Mouse (Mus musculus): ENCODE measurements around the gene Nphp4.
A peak's percentile ranks its signal among the peaks of the same experiment; 100 is the strongest.
"Not testable (repeated sequence)": the region's sequence is repeated elsewhere in the genome, so short reads cannot be mapped to it uniquely, and the experiment has no call there.

Gene Nphp4

DNA sequence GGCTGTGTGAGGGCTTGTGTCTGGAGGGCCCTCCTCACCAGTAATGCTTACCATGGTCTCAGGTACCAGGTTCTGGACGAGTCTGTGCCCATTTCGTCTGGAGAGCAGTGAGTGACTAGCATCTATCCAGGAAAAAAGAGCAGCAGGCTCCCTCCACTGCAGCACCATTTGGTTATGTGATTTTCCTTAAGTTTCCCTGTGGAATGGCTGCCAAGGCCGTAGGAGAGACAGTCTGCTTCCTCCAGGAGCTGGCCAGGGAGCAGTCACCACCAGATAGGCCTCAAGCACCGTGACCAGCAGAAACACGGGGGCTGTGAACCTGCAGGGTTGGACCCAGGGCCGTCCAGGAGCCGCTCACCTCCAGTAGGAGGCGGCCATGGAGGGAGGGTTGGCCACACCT, 3.9 kb downstream of the Nphp4 start:
- DNase-seq: no peak

DNA sequence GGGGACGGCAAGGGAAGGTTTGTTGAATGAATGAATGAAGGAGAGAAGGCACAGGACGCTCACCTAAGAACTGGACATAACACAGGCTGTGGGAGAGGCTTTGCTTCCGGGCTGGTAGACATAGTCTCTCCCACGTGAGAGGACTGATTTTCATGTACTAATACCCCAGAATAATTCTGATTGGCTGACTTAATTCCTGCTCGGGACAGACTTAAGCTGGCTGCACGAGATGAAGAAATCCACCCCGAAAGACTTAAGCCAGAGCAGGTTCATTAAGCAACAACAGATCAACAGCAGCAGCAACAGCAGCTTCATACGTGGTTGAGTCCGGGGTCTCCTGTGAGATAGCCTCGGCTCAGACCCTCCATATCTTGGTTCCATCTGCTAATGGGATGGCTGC, 11.5 kb downstream of the Nphp4 start:
- DNase-seq: no peak

DNA sequence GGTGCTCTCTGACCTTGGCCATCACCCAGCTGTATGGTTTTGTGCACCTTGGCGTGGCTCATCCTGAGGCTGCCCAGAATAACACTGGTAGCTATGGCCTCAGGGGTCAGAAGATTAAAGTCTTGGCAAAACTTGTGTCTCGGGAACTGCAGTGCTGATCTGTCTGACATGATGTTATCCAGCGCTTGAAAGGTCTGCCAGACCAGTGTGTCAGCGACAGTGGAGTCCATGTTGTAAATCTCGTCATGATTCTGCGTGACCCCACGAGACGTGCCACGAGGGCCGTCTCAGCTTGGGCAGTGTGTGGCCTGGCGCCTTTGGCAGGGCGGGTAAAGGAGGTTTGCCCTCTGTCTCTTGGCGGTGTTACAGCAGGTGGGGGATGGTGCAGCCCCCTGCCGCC, 13.8 kb downstream of the Nphp4 start:
- DNase-seq: peak; percentile 22

DNA sequence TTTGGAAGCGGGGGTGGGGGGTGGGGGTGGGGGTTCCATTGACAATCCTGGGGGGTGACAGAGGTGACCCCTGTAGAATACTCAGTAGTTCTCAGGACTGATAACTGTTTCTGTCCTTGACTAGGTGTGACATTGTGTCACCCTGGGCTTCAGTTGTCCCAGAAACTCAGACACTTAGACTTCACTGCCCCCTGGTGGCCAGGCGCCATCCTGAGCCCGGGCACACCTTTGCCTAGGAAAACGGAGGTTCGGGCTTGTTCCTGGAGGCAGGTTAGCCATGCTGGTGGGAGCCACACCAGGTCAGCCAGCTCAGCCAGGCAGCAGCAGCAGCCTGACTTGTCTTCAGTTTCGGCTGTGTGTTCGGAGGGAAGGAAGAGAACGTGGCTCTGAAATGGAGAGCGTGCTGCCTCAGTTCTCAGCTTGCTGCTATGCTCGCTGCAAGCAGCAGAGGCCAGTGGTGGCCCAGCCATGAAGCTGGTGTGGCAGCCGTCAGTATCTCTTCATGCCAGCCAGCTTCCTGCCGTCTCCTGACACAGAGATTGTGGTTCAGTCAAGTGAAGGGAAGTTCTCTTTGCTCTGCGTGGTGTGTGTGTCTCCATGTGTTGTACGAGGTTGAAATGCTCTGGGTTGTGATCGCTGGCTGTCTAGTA, 14.9 kb downstream of the Nphp4 start:
- DNase-seq: peak; percentile 65

DNA sequence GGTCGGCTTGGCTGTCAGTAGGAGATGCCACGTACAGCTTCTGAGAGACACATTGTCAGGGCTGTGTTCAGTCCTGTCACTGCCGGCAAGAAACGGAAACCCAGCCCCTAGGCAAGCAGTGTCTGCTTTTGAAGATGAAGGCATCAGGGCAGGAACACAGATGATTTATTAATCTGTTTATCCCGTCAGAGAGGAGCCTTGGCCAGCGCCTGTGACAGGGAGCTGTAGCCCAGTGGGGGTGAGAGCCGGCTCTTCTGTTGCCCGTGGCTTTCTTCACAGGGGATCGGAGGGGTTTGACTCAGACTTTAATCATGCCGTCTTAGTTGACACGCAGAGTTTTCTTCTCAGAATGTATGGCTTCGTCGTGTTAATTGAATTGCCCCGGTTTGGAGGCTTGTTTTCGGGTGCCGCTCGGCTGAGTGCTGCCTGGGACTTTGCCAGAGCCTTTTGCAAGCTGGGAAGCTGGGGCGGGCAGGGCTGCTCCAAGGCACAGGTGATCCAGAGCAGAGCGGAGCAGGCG, 17.9 kb downstream of the Nphp4 start:
- peak; percentile 34 for DNase-seq

DNA sequence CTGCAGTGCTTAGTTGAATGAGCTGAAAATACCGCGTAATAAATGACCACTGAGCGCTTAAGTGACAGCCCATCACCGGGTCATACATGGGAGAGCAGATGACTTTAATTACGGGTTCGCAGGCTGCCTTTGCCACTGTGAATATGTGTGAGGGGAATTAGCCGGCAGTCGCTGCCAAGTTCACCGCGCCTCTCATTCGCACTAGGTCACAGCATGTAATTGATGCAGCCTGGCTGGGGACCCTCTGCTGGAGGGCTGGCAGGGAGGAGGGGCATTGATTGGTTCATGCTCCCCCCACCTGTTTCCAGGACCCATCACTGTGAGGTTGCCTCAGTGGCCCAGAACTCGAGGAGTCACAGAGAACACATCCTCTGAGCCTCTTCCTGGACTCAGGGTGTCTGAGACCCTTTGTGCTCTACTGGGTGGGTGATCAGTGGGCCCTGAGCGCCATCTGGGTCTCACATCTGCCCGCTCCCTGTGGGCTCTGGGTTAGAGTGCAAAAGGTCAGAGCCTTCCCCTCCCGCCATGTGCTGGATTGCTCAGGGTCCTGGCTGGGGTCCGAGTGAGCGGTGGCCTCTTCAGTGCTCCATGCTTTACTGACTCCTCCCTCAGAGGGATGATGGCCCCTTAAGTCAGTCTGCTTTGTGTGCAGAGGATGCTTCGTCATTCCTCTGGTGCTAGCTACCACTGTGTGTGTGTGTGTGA, 35.9 kb downstream of the Nphp4 start:
- no peak for DNase-seq

DNA sequence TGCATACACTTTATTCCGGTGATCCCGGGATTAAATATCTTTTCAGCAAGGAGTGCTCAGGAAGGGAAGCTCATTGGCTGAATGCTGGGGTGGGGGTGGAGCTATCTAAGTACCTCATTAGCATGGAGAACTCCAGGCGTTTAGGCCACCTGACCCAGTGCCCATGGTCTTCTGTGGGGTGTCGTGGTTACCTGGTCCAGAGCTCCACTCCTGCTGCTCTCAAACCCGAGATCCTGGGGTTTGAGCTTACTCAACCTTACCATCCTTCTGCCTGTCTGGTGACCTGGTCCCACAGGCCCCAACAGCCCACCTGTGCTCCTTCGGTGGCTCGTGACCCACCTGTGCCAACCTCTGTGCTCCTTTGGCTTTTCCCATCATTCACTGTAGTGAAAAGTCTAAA, 38.4 kb downstream of the Nphp4 start:
- DNase-seq: no peak

DNA sequence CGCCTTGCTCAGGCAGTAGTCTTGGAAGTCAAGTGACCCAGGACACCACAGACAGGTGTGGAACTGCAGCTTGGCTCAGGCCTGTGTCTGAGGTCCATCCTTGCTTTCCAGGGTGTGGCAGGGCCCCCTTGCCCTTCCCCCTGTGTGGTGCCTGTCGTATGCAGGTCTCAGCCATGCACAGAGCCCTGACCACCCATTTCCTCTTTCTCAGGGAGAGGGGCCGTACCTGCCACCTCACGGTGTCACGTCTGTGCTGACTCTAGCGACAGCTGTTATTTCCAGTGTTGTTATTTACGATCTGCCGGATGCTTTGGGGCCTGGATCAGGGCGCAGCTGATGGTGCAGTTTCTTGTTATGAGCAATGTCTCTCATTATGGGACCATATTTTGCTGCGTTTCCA, 42.6 kb downstream of the Nphp4 start:
- no peak for DNase-seq

DNA sequence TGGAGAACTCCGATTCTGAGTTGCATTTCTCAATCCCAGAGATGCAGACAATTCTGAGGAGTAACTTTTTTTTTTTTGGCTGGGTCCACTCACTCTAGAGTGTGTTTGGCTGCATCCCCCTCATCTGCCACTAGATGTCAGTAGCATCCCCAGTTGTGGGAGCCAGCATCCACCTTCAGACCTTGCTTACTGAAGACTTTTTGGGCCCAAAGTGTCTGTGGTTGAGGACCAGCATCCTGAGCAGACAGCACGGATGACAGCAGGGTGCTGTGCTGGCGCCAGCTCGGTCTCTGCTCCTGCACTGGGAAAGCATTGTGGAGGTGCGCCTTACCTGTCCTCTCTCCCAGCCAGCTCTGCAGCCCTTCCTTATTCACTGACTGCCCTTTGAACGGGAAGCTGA, 43.6 kb downstream of the Nphp4 start:
- peak; percentile 34 for DNase-seq

DNA sequence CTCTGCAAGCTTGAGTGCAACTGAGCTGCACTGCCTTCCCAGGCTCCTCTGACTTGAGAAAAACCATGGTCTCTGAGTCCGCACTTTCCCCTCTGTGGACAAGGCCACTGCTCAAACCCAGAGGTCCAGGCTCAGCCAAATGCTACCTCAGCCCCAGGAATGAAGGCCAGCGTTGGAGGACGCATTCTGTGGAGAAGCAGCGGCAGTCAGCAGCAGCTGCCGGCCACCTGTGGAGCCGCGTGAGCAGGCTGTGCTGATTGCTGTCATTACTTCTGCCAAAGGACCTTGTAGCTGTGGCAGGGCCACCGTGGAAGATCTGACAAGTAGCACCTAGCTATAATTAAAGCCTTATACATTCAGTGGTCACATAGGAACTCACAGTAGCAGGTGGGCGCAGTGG, 56.4 kb downstream of the Nphp4 start:
- DNase-seq: no peak

DNA sequence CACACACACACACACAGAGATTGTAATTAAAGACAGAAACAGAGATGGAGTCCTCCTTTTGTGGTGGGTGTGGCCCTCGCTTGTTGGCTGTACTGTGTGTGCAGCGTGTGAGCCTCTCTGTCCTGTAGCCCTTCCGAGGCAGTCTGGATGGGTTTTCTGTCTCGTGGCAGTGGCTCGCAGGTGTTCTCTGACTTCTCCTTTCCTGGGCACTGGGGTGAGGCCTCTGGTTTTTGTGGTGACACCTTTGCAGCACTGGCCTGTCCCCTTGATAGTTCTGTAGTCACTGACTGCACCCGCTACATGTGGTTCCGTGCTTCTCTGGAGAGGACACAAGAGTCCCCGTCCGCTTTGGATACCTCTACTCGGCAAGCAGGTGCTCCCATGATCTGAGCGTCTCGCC, 63.2 kb downstream of the Nphp4 start:
- no peak for DNase-seq

DNA sequence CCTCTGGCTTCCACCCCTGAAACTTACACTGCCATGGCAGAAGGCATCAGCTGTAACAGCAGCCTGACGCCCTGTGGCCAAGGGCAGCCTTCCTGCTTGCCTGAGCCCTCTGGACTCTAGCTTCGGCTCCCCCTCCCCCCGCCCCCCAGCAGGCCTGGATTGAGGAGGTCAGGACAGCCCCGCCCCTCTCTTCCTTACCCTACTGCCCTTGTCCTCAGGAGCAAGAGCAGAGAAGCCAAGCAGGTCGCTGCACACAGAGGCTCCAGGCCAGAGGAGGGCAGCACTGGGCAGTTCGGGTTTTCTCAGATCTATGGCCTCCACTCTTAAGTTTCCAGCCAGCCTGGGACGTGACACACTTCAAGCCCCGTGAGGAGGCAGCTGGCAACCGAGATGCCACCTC, 64.7 kb downstream of the Nphp4 start:
- peak; percentile 72 for DNase-seq

DNA sequence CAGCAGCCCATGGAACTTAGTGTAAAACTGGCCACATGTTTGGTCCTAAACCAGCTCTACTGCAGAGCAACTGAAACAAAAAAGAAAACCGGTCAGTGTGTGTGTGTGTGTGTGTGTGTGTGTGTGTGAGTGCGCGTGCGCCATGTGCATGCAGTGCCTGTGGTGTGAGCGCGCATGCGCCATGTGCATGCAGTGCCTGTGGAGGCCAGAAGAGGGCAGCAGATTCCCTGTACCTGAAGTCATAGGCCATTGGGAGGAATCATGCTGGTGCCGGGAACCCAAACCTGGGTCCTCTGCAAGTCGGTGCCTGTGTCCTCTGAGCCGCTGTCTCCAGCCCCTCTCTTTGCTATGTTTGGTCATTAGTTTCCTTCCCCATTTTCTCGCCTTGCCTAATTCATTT, 65.9 kb downstream of the Nphp4 start:
- DNase-seq: no peak

DNA sequence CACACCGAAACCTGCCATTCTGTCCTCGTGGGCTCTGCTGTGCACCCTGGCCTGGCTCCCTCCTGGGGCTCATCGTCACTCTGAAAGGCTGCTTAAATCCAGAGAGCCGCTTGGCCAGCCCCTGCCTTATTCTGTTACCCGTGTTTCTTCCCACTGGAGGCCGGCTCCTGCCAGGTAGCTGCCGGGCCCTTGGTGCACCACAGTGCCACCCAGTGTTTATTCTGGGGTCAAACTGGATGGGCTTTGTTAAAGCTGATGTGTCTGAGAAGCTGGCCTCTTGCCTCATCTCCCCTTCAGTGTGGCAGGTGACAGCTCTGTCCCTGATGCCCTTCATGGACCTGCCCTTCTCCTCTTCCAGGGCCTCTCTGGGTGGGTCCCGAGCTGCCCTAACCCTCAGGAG, 70.0 kb downstream of the Nphp4 start:
- no peak for DNase-seq

DNA sequence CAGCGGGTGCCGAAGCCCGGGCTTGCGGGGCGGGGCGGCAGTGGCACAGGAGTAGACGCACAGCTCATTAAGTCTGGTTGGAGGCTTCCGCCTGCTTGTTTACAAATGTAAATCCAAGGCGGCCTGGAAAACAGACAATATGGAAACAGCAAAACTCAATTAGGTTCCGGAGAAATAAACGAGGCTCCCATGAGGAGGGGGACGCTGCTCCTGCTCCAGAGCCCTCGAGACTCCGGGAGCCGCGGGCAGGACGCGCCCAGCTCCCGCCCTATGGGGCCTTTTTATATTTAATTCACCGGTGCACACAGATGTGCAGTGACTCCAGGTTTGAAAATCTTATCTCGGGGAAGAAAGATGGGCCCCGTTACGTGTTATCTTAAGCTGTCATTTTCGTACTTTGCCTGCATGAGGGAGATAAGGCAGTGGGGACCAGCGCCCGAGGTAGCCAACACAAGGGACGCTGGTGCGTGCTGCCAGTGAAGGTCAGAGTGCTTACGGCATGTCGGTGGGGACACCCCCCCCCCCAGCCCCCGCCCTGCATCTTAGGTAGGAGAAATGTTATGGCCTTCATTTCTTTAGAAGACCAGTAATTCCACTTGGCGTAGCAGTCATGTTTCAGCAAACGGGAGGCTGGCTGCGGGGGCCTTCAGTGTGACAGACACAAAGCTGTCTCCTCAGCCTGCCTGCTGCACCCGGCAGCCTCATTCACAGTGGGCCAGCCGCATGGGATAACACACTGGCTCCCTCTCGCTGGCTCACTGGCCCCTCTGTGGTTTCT, 71.6 kb downstream of the Nphp4 start:
- no peak for DNase-seq

DNA sequence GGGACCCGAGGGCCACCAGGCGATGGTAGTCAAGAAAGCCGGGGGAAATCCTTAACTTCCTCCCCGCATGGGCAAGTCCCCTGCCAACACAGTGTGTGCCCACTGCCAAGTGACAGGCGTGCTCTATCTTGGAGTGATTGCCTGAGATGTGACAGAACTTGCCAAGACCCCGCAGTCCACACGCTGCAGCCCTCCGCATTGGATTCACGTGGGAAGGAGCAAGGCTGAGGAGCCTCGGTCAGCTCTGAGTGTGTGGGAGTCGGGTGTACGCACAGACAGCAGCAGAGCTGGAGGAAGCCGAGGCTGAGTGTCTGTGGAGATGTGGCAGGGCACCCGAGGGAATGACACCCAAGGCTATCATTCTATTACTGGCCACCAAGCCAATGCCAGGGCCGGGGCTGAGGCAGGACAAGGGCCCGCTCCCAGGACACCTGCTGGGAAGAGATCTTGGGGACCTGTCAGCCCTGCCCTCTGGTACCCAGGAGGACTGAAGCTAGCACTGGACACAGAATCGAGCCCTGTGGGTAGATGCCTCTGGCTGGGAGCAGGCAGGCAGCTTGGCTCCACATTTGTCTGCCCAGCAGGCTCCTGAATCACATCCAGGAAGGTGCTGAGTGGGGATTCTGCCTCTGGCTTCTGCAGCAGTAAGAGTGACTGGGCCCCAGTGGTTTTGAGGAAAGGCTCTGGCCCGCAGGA, 73.1 kb downstream of the Nphp4 start:
- no peak for DNase-seq

DNA sequence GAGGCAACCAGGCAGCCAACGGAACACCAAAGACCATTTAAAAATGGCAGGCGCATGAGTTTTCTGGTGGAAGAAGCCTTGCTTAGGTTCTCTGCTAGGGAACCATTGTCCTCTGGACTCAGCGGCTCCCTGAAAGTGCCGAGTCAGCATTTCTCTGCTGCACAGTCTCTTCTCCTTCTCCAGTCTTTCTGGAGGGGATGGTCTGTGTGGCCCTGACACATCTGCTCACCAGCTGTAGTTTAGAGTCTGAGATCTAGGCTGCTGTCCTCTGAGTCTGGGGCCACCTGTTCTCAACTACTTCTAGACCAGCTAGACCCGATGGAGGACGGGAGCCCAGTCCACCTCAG, 73.7 kb downstream of the Nphp4 start:
- DNase-seq: no peak

DNA sequence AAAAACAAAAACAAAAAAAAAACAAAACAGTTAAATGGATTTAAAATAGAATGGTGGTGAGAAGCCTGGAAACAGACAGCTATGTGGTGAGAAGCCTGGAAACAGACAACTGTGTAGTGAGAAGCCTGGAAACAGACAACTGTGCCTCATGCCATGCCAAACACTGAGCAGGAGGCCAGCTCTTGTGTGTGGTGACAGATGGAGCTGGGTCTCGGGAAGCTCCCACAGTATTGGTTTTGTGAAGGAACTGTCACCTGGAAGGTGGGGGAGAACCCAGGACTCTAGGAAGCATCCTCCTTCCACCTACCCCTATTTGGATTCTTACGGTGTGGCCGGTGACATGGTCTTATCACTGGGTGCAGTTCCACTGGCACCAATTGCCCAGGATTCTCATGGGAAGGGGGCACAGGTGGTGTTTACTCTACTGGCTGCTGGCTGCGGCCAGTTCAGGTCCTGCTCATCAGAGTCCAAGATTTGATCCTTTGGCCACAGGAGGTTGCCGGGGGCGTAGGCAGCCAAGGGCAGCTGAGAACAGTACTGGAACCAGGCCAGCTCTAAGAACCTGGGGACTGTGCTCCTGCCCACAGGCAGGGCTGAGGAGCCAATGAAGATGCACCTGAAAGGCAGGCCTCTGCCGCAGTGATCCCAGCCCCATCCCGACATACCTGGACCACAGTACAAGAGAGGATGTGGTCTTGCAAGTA, 77.2 kb downstream of the Nphp4 start:
- DNase-seq: no peak

DNA sequence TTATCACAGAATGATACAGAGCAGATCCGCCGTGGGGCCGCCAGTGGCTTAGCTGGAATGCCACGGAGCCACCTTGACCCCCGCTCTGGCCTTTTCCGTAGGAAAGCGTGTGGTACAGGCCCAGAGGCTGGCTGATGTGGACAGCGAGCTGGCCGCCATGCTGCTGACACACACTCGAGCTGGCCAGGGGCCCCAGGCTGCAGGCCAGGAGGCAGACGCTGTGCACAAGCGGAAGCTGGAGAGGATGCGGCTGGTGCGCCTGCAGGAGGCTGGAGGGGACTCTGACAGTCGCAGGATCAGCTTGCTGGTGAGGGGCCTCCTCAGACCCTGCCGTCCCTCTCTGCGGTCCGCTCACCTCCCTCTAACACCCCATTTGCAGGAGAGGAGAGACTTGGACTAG, 77.9 kb downstream of the Nphp4 start:
- DNase-seq: no peak

DNA sequence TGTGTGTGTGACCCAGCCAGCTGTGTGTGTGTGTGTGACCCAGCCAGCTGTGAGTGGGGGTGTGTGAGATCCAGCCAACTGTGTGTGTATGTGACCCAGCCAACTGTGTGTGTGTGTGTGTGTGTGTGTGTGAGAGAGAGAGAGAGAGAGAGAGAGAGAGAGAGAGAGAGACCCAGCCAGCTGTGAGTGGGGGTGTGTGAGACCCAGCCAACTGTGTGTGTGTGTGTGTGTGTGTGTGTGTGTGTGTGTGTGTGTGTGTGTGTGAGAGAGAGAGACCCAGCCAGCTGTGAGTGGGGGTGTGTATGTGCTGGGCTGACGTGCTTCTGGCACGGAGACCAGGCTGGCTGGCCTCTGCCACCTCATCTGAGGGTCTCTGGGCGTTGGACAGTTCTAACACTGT, 79.3 kb downstream of the Nphp4 start:
- not testable (repeated sequence) for DNase-seq

DNA sequence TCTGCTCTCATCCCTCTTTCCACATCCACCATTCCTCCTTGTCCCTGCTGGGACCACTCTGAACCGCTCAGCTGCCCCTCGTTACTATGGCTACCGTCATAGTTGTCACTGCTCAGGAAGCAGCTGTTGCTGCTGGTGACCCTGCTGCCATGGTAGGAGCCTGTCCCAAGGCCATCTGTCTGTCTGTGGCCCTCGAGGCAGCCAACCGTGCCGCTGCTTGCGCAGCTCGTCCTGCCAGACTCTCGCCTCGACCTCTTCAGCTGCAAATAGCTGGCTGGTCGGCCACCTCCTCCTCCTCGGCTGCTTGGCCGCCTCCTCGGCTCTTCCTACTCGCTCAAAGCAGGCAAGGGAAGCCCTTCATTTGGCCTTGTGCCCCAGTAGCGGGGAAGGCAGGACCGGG, 81.7 kb downstream of the Nphp4 start:
- DNase-seq: no peak

DNA sequence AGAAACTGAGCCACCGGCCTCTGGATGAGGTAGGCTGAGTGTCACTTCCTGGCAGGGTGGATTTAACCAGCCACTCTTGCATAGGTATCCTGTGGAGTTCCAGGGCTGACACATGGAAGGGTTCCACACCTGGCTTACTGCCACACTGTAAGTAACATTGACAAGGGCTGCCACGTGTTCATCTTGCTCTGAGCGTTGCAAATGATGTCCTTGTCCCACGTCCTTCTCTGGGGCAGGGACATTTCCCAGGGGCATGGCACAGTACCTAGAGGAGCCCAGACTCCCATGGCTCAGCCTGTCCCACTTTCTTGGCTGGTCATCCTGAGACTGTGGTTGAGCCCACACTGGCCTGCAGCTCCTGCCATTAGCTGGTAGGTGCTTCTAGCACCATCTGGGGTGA, 91.5 kb downstream of the Nphp4 start:
- no peak for DNase-seq

Measured in kidney, adult 11 months (tissue).